Mouse (Mus musculus) hindbrain, embryonic 10.5 days (tissue): ENCODE data around the gene Il34. TPM values are rescaled to one million over a fixed set of nuclear protein-coding genes. Genes with fewer than 3 reads are reported as not detected.

Experiments used
- DNase-seq: peaks from one replicate; pipeline ENCODE4 v3.0.0-alpha.2; 2017; ENCODE audit warnings: low spot score
- H3K27ac ChIP-seq: fragments of 300-500 bp; sonication (generic); 2 replicates; pipeline ENCODE4 v1.5.1; 2016; ENCODE audit warnings: mild to moderate bottlenecking, moderate library complexity
- H3K27me3 ChIP-seq: fragments of 300-500 bp; sonication (generic); 2 replicates; pipeline ENCODE4 v1.6.1; 2016; ENCODE audit warnings: mild to moderate bottlenecking; ENCODE audit not compliant: poor library complexity, insufficient read depth, severe bottlenecking
- H3K36me3 ChIP-seq: fragments of 300-500 bp; sonication (generic); 2 replicates; pipeline ENCODE4 v1.6.1; 2016; ENCODE audit warnings: mild to moderate bottlenecking, moderate library complexity
- H3K4me1 ChIP-seq: fragments of 300-500 bp; sonication (generic); replicated peaks from 2 replicates; pipeline ENCODE4 v1.6.1; 2016; ENCODE audit warnings: mild to moderate bottlenecking
- H3K4me3 ChIP-seq: fragments of 300-500 bp; sonication (generic); 2 replicates; pipeline ENCODE4 v1.5.1; 2016; ENCODE audit warnings: mild to moderate bottlenecking, moderate library complexity
- H3K9me3 ChIP-seq: fragments of 300-500 bp; sonication (generic); 2 replicates; pipeline ENCODE4 v1.6.1; 2016; ENCODE audit warnings: mild to moderate bottlenecking, moderate library complexity
- WGBS: fragments of 180-500 bp; shearing (Covaris S2); methylation state at CpG from one replicate; pipeline ENCODE4 v1.1.7; 2016; 5-methylcytosine and 5-hydroxymethylcytosine counted together
- polyA plus RNA-seq: library from polyadenylated mRNA; unstranded; fragments of >200 nt; fragmentation: Nextera tagmentation; extraction: Ambion mirVana; gene quantifications from 2 replicates; pipeline ENCODE4 v1.2.1, GENCODE M21; 2016

The Il34 gene
- polyA plus RNA-seq, 1 experiment from 2014 or later = 0.37 TPM

DNA sequence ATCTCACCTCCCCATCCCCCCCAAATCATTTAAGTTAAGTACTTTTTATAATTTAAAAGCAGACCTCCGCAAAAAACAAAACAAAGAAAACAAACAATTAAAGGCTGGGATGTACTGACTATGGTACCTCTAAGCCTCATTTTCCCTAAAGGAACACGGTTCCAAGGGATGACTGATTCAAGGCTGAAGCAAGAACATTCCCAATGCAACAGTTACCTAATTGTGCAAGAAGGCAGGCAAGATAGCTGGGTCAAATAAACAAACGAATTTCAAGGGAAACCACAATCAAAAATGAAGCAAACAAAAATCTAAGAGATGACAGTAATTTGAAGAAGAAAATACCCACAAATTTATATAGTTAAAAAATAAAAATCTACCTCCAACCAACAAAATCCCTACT lies 16.2 kb upstream of the Il34 start:
- Histone ChIP-seq H3K9me3 (no peaks in the 10 kb centered on the region), H3K27ac (no peak overlapping the region), H3K4me1 (no peaks in the 10 kb centered on the region), H3K27me3 (no peaks in the 10 kb centered on the region), H3K4me3 (no peak overlapping the region), H3K36me3 (peaks cover 100% of the 10 kb centered on the region)
- 85% methylated on average over 3 of the region's 3 CpGs for WGBS
- DNase-seq = no peak

DNA sequence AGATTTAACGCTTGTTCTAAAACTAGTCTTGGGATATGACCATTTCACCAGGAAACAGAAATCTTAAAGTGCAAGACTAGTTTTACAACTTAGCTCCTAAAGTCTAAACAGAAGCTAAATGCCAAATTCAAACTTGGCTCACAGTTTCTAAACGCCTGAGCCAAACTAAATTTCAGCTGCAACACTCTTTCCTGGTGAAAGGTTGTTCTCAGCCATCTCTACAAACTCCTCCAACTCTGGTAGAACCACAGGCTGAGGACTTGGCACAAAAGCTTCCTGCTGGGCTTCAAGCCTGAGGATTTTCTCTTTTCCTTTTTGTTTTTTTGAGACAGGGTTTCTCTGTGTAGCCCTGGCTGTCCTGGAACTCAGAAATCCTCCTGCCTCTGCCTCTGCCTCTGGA lies 14.5 kb upstream of the Il34 start:
- whole genome bisulfite sequencing = 96% methylated on average over 2 of the region's 2 CpGs
- no peaks in the 10 kb centered on the region for H3K4me1 ChIP-seq
- DNase-seq = no peak
- H3K27me3 ChIP-seq = no peaks in the 10 kb centered on the region
- H3K27ac ChIP-seq = no peak overlapping the region
- H3K9me3 ChIP-seq = no peaks in the 10 kb centered on the region
- peaks cover 100% of the 10 kb centered on the region for H3K36me3 ChIP-seq
- no peak overlapping the region for H3K4me3 ChIP-seq

- 92% methylated on average over 3 of the region's 3 CpGs for WGBS
- Histone ChIP-seq H3K4me1 (no peaks in the 10 kb centered on the region), H3K27me3 (no peaks in the 10 kb centered on the region), H3K4me3 (no peak overlapping the region), H3K9me3 (no peaks in the 10 kb centered on the region), H3K36me3 (peaks cover 100% of the 10 kb centered on the region), H3K27ac (no peak overlapping the region)
- no peak for DNase-seq
These were observed 12.9 kb upstream of the Il34 start for GRCm38 (mm10) chr8:110818593-110818992.

GRCm38 (mm10) chr8:110816990-110817389 lies 11.3 kb upstream of the Il34 start:
- Histone ChIP-seq H3K27ac (no peak overlapping the region), H3K4me1 (no peaks in the 10 kb centered on the region), H3K4me3 (no peak overlapping the region), H3K36me3 (peaks cover 100% of the 10 kb centered on the region), H3K27me3 (no peaks in the 10 kb centered on the region), H3K9me3 (no peaks in the 10 kb centered on the region)
- 90% methylated on average over 1 of the region's 1 CpGs for WGBS
- DNase-seq = no peak

DNA sequence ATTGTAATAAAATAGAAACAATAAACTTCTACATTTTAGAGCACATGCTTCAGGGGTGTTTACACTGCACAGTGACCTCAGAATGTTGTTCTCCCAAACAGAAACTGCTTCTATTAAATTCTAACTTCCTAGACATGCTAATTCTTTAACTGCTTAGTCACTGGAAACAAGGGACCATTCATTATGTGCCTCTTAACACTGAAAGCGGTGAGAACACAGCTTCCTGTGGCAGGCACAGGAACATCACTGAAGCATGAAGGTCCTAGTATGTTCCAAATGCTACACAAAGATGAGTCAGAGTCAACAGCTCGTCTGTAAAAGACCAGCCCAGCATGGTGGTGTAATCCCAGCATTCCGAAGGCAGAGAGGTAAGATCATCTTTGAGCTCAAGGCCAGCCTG lies 9.6 kb upstream of the Il34 start:
- peaks cover 100% of the 10 kb centered on the region for H3K36me3 ChIP-seq
- DNase-seq = no peak
- no peaks in the 10 kb centered on the region for H3K27me3 ChIP-seq
- 79% methylated on average over 3 of the region's 3 CpGs for WGBS
- no peaks in the 10 kb centered on the region for H3K4me1 ChIP-seq
- no peak overlapping the region for H3K27ac ChIP-seq
- H3K9me3 ChIP-seq = no peaks in the 10 kb centered on the region
- H3K4me3 ChIP-seq = no peak overlapping the region

- Histone ChIP-seq H3K4me3 (no peak overlapping the region), H3K36me3 (peaks cover 100% of the 10 kb centered on the region), H3K4me1 (peaks cover 3% of the 10 kb centered on the region; the same call in 1 of the 2 replicates), H3K27me3 (no peaks in the 10 kb centered on the region), H3K27ac (no peak overlapping the region), H3K9me3 (no peaks in the 10 kb centered on the region)
- WGBS = 93% methylated on average over 7 of the region's 7 CpGs
- no peak for DNase-seq
These were observed 7.5 kb upstream of the Il34 start for GRCm38 (mm10) chr8:110813081-110813812.

- DNase-seq = no peak
- no peaks in the 10 kb centered on the region for H3K9me3 ChIP-seq
- H3K27ac ChIP-seq = no peak overlapping the region
- H3K4me3 ChIP-seq = no peak overlapping the region
- 96% methylated on average over 7 of the region's 7 CpGs for WGBS
- peaks cover 92% of the 10 kb centered on the region for H3K36me3 ChIP-seq
- H3K27me3 ChIP-seq = no peaks in the 10 kb centered on the region
- H3K4me1 ChIP-seq = peaks cover 3% of the 10 kb centered on the region; the same call in 1 of the 2 replicates
These were observed 6.8 kb upstream of the Il34 start for GRCm38 (mm10) chr8:110812349-110813080.

DNA sequence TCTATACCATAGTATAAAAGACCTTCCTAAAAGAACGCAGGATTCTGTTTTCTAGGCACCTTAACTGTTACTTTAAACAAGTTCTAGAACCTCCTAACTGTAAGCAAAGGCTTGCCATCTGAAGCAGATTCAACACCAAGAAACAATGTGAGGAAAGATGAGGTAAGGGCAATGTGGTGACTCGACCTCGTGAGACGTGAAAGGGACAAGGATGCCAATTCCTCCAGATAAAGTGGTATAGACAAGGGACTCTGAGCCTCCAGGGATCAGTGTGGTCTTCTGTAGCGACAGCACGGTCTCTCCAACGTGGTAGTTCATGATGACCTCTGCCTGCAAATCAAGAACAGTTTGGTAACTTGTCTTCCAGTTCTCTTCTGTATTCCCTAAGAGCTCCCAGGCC lies 6.1 kb upstream of the Il34 start:
- Histone ChIP-seq H3K27me3 (no peaks in the 10 kb centered on the region), H3K36me3 (peaks cover 85% of the 10 kb centered on the region), H3K27ac (no peak overlapping the region), H3K4me3 (no peak overlapping the region), H3K4me1 (peaks cover 3% of the 10 kb centered on the region; the same call in 1 of the 2 replicates), H3K9me3 (no peaks in the 10 kb centered on the region)
- WGBS = 94% methylated on average over 7 of the region's 7 CpGs
- DNase-seq = no peak

DNA sequence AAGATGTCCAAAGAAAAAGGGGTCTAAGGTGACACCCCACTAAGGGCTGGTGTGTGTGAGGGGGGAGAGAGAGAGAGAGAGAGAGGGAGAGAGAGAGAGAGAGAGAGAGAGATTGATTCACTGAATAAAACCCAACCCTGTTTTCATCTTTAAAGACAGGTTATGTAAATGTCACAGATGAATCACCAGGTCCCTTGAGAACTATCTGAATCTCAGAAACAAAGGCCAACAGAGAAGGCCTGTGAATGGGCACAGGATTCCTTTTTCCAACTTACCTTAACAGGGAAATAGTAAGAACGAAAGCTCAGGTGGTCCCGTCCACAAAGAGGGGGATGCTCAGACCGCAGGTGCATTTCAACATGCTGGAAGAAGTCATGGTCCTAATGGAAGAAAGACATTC lies 5.4 kb upstream of the Il34 start:
- no peaks in the 10 kb centered on the region for H3K9me3 ChIP-seq
- H3K27me3 ChIP-seq = no peaks in the 10 kb centered on the region
- WGBS = 95% methylated on average over 3 of the region's 3 CpGs
- H3K27ac ChIP-seq = no peak overlapping the region
- no peak for DNase-seq
- H3K4me1 ChIP-seq = peaks cover 3% of the 10 kb centered on the region; the same call in 1 of the 2 replicates
- H3K36me3 ChIP-seq = peaks cover 78% of the 10 kb centered on the region
- H3K4me3 ChIP-seq = no peak overlapping the region

DNA sequence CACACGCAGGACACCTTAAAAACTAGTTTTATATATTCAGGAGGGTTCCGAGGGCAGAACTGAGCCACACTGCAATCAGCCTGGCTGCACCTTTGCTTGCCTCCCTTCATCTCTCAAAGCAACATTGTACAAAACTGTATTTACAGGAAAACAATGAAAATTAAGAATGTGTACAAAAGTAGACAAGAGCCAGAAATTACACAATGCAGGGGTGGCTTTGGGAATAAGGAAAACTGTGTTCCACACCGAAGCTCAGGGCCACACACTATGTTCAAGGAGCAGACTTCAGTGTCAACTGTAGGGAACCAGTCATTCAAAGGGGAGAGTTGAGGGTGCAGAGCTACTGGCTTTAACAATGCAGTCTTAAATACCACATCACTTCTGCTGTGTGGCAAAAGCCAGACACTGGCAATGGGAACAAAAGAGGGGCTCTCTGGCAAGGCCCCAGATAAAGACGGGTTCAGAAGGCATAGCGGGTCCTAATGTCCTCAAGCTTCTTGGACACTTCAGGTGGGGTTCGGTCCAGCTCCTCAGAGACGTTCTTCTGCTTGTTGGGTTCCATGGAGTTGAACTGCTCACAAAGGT lies 4.8 kb upstream of the Il34 start:
- Histone ChIP-seq H3K27ac (no peak overlapping the region), H3K27me3 (no peaks in the 10 kb centered on the region), H3K9me3 (no peaks in the 10 kb centered on the region), H3K36me3 (peaks cover 73% of the 10 kb centered on the region), H3K4me1 (peaks cover 6% of the 10 kb centered on the region; the same call in 1 of the 2 replicates), H3K4me3 (no peak overlapping the region)
- 91% methylated on average over 7 of the region's 7 CpGs for WGBS
- DNase-seq = no peak

GRCm38 (mm10) chr8:110809831-110810230 lies 4.1 kb upstream of the Il34 start:
- Histone ChIP-seq H3K4me3 (no peak overlapping the region), H3K9me3 (no peaks in the 10 kb centered on the region), H3K27me3 (no peaks in the 10 kb centered on the region), H3K4me1 (peaks cover 6% of the 10 kb centered on the region; the same call in 1 of the 2 replicates), H3K27ac (no peak overlapping the region), H3K36me3 (peaks cover 66% of the 10 kb centered on the region)
- WGBS = 66% methylated on average over 2 of the region's 2 CpGs
- DNase-seq = no peak

- H3K36me3 ChIP-seq = peaks cover 55% of the 10 kb centered on the region
These were observed 3.1 kb upstream of the Il34 start for GRCm38 (mm10) chr8:110808495-110809472.

More at GRCm38 (mm10) chr8:110808495-110809472, 3.1 kb upstream of the Il34 start:
- no peak overlapping the region for H3K4me3 ChIP-seq
- peak; percentile 35 for DNase-seq
- H3K9me3 ChIP-seq = no peaks in the 10 kb centered on the region
- H3K27ac ChIP-seq = no peak overlapping the region
- WGBS = 63% methylated on average over 13 of the region's 13 CpGs
- H3K27me3 ChIP-seq = no peaks in the 10 kb centered on the region
- H3K4me1 ChIP-seq = peaks cover 6% of the 10 kb centered on the region; the same call in 1 of the 2 replicates
